ENCODE assay signal across 20 mouse cellular contexts in genomic region chr10:99376430-99376829, GRCm38 (mm10).
DNase-seq lines count a peak whose midpoint lies in the region; ATAC-seq lines count a peak whose summit lies in the region.
"Had no signal": no experiment of that assay in that cellular context is flagged by ENCODE, and none has a peak within 500 bp of the region (broad histone marks: within the 10 kb centered on the region; RNA-seq: fewer than 3 reads in every experiment).

No protein-coding gene starts in this region.

- H3K4me3 ChIP-seq in forebrain, embryonic 16.5 days (replicated peaks; ENCODE audit: low read length) = no peak overlapping the region
- H3K4me3 ChIP-seq in forebrain, embryonic 13.5 days = no peak overlapping the region
- no peak overlapping the region for H3K4me3 ChIP-seq in midbrain, embryonic 10.5 days
- H3K4me3 ChIP-seq in midbrain, embryonic 16.5 days (ENCODE audit: low read depth, low read length) = no peak overlapping the region
- no peak overlapping the region for H3K4me3 ChIP-seq in kidney, embryonic 16.5 days (ENCODE audit: low read length)
- H3K4me3 ChIP-seq: embryonic facial prominence, embryonic 13.5 days; gastrocnemius, adult 2 months; heart, embryonic 15.5 days; myocyte; neural tube, embryonic 15.5 days had no signal

- no peak overlapping the region for H3K27ac ChIP-seq in forebrain, embryonic 16.5 days (ENCODE audit: low read length)
- H3K27ac ChIP-seq in forebrain, embryonic 13.5 days = no peak overlapping the region
- H3K27ac ChIP-seq in midbrain, embryonic 10.5 days (replicated peaks) = no peak overlapping the region
- H3K27ac ChIP-seq in midbrain, embryonic 16.5 days (ENCODE audit: low read length) = no peak overlapping the region
- no peak overlapping the region for H3K27ac ChIP-seq in kidney, embryonic 16.5 days (ENCODE audit: low read length)
- H3K27ac ChIP-seq: embryonic facial prominence, embryonic 13.5 days; heart, embryonic 15.5 days; neural tube, embryonic 15.5 days had no signal

- H3K4me1 ChIP-seq in forebrain, embryonic 16.5 days (replicated peaks; ENCODE audit: control insufficient read depth, insufficient read depth, low read length) = 0 out of 2 replicates have a peak, but pooled peaks cover 2% of the 10 kb centered on the region
- no peaks in the 10 kb centered on the region for H3K4me1 ChIP-seq in forebrain, embryonic 13.5 days
- peaks cover 14% of the 10 kb centered on the region for H3K4me1 ChIP-seq in midbrain, embryonic 10.5 days
- no peaks in the 10 kb centered on the region for H3K4me1 ChIP-seq in midbrain, embryonic 16.5 days (ENCODE audit: control insufficient read depth, insufficient read depth, low read length)
- no peaks in the 10 kb centered on the region for H3K4me1 ChIP-seq in kidney, embryonic 16.5 days (ENCODE audit: insufficient read depth, low read length)
- H3K4me1 ChIP-seq: heart, embryonic 15.5 days had no signal

- H3K9ac ChIP-seq in forebrain, embryonic 16.5 days (replicated peaks; ENCODE audit: low read depth, low read length) = no peak overlapping the region
- no peak overlapping the region for H3K9ac ChIP-seq in forebrain, embryonic 13.5 days
- H3K9ac ChIP-seq in midbrain, embryonic 16.5 days (ENCODE audit: low read depth, low read length) = no peak overlapping the region
- no peak overlapping the region for H3K9ac ChIP-seq in kidney, embryonic 16.5 days (replicated peaks; ENCODE audit: low read length)
- H3K9ac ChIP-seq: embryonic facial prominence, embryonic 13.5 days; heart, embryonic 15.5 days; neural tube, embryonic 15.5 days had no signal

- DNase-seq in layer of hippocampus, adult 8-10 months (ENCODE audit: low spot score in 2 of 2) = peak; percentile 15 to 28
- DNase-seq in layer of hippocampus, postnatal 25 days (ENCODE audit: extremely low spot score in 1 of 2, low spot score in 1 of 2) = no peak
- DNase-seq in midbrain, embryonic 10.5 days (ENCODE audit: low spot score) = peak; percentile 21
- DNase-seq in brain, embryonic 18.5 days (ENCODE audit: low read depth, low spot score) = peak; percentile 34
- DNase-seq: adrenal gland, adult 8-10 months; cerebellum, adult 9-11 months; gastrocnemius, adult 2 months; heart, adult 18-20 months; kidney, adult 2 months; kidney, postnatal 4 days; lung, adult 18-20 months had no signal

- H3K9me3 ChIP-seq in forebrain, embryonic 16.5 days (ENCODE audit: control insufficient read depth, low read length) = no peaks in the 10 kb centered on the region
- H3K9me3 ChIP-seq in forebrain, embryonic 13.5 days (replicated peaks) = no peaks in the 10 kb centered on the region
- no peaks in the 10 kb centered on the region for H3K9me3 ChIP-seq in midbrain, embryonic 10.5 days (replicated peaks)
- no peaks in the 10 kb centered on the region for H3K9me3 ChIP-seq in midbrain, embryonic 16.5 days (replicated peaks; ENCODE audit: control insufficient read depth, low read length, poor library complexity, severe bottlenecking)
- H3K9me3 ChIP-seq in kidney, embryonic 16.5 days (ENCODE audit: low read length) = no peaks in the 10 kb centered on the region
- H3K9me3 ChIP-seq: embryonic facial prominence, embryonic 13.5 days; heart, embryonic 15.5 days; neural tube, embryonic 15.5 days had no signal

- no peaks in the 10 kb centered on the region for H3K36me3 ChIP-seq in forebrain, embryonic 16.5 days (ENCODE audit: control insufficient read depth, insufficient read depth)
- H3K36me3 ChIP-seq in forebrain, embryonic 13.5 days (ENCODE audit: poor library complexity, severe bottlenecking) = no peaks in the 10 kb centered on the region
- H3K36me3 ChIP-seq in midbrain, embryonic 10.5 days = no peaks in the 10 kb centered on the region
- no peaks in the 10 kb centered on the region for H3K36me3 ChIP-seq in midbrain, embryonic 16.5 days (ENCODE audit: control insufficient read depth, insufficient read depth, low read length)
- H3K36me3 ChIP-seq in kidney, embryonic 16.5 days (ENCODE audit: insufficient read depth, low read length) = no peaks in the 10 kb centered on the region
- H3K36me3 ChIP-seq: embryonic facial prominence, embryonic 13.5 days; heart, embryonic 15.5 days; neural tube, embryonic 15.5 days had no signal

- H3K4me2 ChIP-seq in forebrain, embryonic 16.5 days (ENCODE audit: low read length) = no peak overlapping the region
- H3K4me2 ChIP-seq in forebrain, embryonic 13.5 days = no peak overlapping the region
- H3K4me2 ChIP-seq in midbrain, embryonic 16.5 days (ENCODE audit: low read length) = no peak overlapping the region
- H3K4me2 ChIP-seq in kidney, embryonic 16.5 days (replicated peaks; ENCODE audit: low read depth, low read length) = no peak overlapping the region
- H3K4me2 ChIP-seq: embryonic facial prominence, embryonic 13.5 days; heart, embryonic 15.5 days; neural tube, embryonic 15.5 days had no signal

- no peaks in the 10 kb centered on the region for H3K27me3 ChIP-seq in forebrain, embryonic 16.5 days (replicated peaks; ENCODE audit: control insufficient read depth, insufficient read depth, low read length)
- no peaks in the 10 kb centered on the region for H3K27me3 ChIP-seq in forebrain, embryonic 13.5 days
- H3K27me3 ChIP-seq in midbrain, embryonic 10.5 days (ENCODE audit: low read depth, poor library complexity, severe bottlenecking) = no peaks in the 10 kb centered on the region
- no peaks in the 10 kb centered on the region for H3K27me3 ChIP-seq in midbrain, embryonic 16.5 days (ENCODE audit: control insufficient read depth, insufficient read depth, low read depth, low read length)
- no peaks in the 10 kb centered on the region for H3K27me3 ChIP-seq in kidney, embryonic 16.5 days (ENCODE audit: insufficient read depth, low read length)
- H3K27me3 ChIP-seq: CH12.LX; heart, embryonic 15.5 days; neural tube, embryonic 15.5 days had no signal

- ATAC-seq in forebrain, embryonic 16.5 days = peak; percentile 61
- no peak for ATAC-seq in forebrain, embryonic 13.5 days
- ATAC-seq in midbrain, embryonic 16.5 days = no peak
- no peak for ATAC-seq in kidney, embryonic 16.5 days (ENCODE audit: low FRiP score, low TSS enrichment)

- WGBS in forebrain, embryonic 16.5 days = 70% methylated on average over 8 of the region's 8 CpGs
- 73% methylated on average over 8 of the region's 8 CpGs for WGBS in forebrain, embryonic 13.5 days
- WGBS in midbrain, embryonic 10.5 days = 74% methylated on average over 8 of the region's 8 CpGs
- 61% methylated on average over 8 of the region's 8 CpGs for WGBS in midbrain, embryonic 16.5 days
- WGBS in kidney, embryonic 16.5 days = 76% methylated on average over 8 of the region's 8 CpGs

Comparison
In these comparisons a context has a peak if more than half of its experiments do, and no peak if none do; other contexts are left out.
1. DNase-seq: peak in layer of hippocampus, adult 8-10 months (2 of 2), midbrain, embryonic 10.5 days (single experiment) and brain, embryonic 18.5 days (single experiment); none in layer of hippocampus, postnatal 25 days (0 of 2).